Mouse (Mus musculus): Measurements from ENCODE around the gene Olfr1512.
"Not testable (repeated sequence)": the region's sequence is repeated elsewhere in the genome, so short reads cannot be mapped to it uniquely, and the experiment has no call there.

The Olfr1512 gene

DNA sequence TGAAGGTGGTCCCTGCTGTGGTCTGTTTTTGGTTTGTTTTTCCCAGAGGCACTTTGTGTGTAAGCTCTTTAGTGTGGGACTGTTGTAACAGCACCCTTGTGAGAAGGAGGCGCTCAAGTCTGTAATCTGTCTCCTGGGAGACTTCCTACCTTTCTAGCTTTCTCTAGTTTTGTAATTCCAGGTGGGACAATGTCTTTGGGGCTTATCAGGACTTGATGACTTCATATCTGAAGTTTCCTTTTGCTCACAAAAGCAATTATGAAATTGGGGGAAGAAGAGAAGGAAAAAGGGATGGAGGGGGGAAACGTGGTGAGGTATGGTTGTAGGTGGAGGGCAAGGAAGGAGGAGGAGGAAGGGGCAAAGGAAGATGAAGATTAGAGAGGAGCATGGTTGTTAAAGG is at the start of gene Olfr1512:
Gene Olfr1512, minus strand, starts transcription at position 101 of the 400 bp plus-strand sequence.
- DNase-seq (ENCODE audit: low read depth, low spot score), result no peak

DNA sequence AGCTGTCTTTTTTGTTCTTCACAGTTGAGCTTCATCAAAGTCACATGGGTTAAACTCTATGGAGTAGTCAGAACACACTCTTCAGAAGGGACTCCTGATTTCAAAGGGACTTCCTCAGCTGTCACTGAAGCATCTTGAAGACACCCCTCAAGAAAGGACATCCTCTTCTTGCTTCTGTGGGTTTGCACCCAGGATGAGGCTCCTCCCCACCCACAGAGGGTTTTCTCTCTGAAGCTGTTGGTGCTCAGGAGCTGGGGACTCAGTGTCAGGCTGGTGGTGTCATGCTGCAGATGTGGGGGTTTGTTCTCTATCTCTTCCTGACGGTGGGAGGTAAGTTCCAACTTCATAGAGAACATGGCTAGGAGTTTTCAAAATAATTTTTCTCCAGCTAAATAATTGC is 48.7 kb upstream of the Olfr1512 start:
- DNase-seq (ENCODE audit: low read depth, low spot score), result no peak

GRCm38 (mm10) chr14:52414273-52414672 is 35.3 kb upstream of the Olfr1512 start, which contains the start of gene Olfr1510:
Gene Olfr1510 (minus strand): TSS chr14:52414373.
- DNase-seq (ENCODE audit: low read depth, low spot score), result no peak

GRCm38 (mm10) chr14:52410142-52410919 is 31.4 kb upstream of the Olfr1512 start:
- DNase-seq (ENCODE audit: low read depth, low spot score), result not testable (repeated sequence)

DNA sequence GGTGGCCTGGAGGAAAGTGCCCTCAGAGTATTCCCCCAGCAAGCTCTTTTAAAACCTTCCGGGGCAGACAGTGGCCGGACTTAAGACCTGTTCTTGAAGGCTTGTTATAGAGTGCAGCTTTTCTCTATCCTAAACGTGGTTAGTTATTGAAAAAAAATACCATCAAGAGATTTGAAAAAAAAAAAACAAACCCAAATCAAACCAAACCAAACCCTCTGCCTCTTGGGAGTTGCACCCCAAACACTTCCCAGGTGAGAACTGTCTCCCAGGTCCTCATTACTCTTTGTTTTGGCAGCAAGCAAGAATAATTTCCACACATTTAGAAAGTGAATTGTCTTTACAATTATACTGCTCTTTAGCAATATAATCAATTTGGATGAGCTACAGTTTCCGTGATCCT is 18.3 kb upstream of the Olfr1512 start, which contains the start of gene Olfr1511:
Gene Olfr1511, minus strand, starts transcription at position 101 of the 400 bp plus-strand sequence.
- no peak for DNase-seq (ENCODE audit: low read depth, low spot score)

- DNase-seq (ENCODE audit: low read depth, low spot score), result not testable (repeated sequence)
Measured at GRCm38 (mm10) chr14:52390084-52390848, 11.3 kb upstream of the Olfr1512 start.

DNA sequence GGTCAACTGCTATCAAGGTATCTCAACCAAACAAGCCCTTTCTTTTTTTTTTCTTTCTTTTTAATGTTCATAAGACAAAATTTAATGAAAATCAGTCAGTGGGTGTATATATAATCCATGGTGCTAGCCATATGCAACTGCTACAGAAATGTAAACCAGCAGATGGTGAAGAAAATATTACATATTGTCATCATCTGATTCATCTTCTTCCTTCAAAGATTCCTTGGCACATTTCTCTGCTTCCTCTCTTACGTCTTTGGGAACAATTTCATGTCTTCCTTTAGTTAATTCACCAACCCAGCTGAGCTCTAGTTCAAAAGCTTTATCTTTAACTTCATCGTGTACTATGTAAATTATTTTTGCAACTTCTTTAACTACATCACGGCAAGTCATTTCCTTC is 10.2 kb downstream of the Olfr1512 start:
- DNase-seq (ENCODE audit: low read depth, low spot score), result no peak

- no peak for DNase-seq (ENCODE audit: low read depth, low spot score)
Measured at GRCm38 (mm10) chr14:52356308-52356707, 22.7 kb downstream of the Olfr1512 start, which contains the start of gene Olfr1513. Gene Olfr1513 (minus strand): TSS chr14:52356408.

DNA sequence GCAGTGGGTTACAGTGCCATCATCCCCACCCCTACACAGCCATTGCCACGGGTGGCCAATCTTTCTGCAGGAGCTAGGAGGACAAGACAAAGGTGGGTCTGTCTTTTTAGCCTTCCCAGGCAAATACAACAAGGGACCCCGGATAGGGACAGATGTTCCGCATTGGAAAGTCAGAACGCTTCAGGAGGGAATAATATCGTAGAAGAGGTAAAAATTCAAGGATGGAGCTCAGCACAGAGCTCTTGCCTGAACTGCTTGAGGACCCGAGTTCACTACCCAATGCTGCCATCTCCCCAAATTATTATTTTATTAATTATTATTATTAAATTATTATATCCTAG is 39.5 kb downstream of the Olfr1512 start:
- no peak for DNase-seq (ENCODE audit: low read depth, low spot score)

DNA sequence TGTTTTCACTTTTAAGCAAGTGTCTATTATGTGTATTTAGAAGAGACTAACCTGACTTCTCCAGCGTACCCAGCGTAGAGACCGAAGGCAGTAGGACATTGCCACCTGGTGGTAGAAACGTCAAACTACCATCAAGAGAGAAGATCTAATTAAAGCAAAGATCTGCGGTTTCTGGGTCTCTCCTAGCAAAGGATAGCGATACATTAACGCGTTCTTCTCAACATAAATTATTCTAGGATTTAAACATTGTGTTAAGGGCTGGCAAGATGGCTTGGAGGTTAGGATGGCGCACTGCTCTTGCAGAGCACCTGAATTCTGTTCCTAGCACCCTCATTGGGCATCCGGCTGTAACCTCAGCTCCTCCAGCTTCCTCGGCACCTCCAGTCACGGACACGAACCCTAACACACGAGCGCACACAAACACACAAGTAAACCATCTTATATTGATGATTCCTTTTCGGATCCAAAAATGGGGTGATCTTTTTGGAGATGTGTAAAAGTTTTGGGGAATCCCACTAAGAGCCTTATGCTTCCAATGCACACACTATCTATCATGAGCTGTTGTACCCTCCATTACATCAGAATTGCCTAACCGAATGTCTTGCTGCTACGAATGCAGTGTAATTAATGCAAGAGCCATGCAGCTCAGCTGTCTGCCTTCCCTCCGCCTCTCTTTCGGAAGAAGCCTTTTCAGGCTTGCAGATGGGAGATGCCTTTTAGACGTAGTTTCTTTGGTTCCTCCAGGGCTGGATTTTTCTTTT is 40.0 kb downstream of the Olfr1512 start:
- no peak for DNase-seq (ENCODE audit: low read depth, low spot score)

DNA sequence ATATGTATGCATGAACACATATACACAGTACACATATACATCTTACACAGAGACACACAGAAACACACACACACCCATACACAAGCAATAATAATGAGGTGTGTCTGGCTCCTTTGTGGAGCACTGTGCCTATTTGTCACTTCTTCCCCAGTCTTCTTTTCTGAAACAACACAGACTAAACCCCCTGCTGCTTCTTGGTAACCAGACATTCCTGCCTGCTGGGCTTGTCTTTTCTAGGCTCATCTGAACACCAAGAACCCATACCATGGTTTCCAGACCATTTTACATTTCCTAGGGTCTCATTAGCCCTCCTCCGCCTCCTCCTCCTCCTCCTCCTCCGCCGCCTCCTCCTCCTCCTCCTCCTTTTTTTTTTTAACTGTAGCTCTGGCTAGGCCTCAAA is 46.8 kb downstream of the Olfr1512 start:
- no peak for DNase-seq (ENCODE audit: low read depth, low spot score)

GRCm38 (mm10) chr14:52331069-52331750 is 47.8 kb downstream of the Olfr1512 start:
- no peak for DNase-seq (ENCODE audit: low read depth, low spot score)

- DNase-seq (ENCODE audit: low read depth, low spot score), result no peak
Measured at GRCm38 (mm10) chr14:52327910-52328812, 50.8 kb downstream of the Olfr1512 start, which contains the start of gene Sall2. Gene Sall2 (minus strand): TSS chr14:52328762.

DNA sequence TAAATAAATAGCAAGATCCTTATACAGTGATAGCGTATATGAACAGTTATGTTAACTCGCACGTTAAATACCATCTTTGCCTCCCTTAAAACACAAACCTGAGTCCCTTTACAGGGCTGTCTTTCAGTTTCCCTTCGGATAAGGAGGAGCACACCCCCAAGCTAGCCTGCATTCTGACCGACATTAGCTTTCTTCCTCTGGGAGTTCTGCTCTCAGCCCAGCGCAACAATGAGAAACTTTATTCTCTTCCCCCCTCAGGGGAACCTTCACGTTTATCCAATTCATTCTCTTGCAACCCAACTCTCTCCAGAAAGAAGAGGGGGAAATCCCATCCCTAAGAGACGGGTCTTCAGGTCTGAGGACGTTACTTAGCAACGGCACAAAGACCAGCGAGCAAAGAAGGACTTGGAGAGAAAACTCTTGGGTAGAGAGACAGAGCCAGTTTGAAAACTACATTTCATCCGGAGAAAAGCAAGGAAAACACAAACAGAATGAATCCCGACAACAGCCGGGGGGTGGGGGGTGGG is 51.5 kb downstream of the Olfr1512 start:
- DNase-seq (ENCODE audit: low read depth, low spot score), result no peak

- no peak for DNase-seq (ENCODE audit: low read depth, low spot score)
Measured at GRCm38 (mm10) chr14:52325890-52326289, 53.1 kb downstream of the Olfr1512 start.
